Mouse (Mus musculus): ENCODE measurements at regions not wholly inside any gene's neighbourhood (a gene's known extent, or its start where the extent isn't known, plus 50 kb on each side); places are given as distances from the start of the nearest gene placed in this dataset.

DNA sequence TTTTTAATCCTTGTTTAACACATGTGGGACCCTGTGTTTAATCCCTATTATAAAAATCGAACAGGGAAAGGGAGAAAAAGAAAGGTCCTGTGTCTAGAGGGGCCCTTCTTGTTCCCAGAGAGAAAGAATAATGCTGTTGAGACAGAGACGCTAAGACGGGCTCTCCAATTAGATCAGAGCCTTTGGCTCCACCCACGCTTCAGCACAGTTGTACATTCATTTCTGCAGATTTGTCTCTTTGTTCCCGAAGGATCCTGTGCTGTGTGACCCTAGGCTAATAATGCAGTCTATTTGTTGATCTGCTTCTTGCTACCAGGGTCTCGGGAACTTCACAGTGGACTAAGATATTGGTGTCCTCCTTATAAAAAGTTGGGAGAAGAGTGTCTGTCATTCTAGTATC is 92.0 kb downstream of the Cdc5l start:
- Histone ChIP-seq H3K9me3 (replicated peaks) (no peaks in the 10 kb centered on the region), H3K27ac (replicated peaks) (no peak overlapping the region), H3K27me3 (ENCODE audit: low read depth, poor library complexity, severe bottlenecking) (no peaks in the 10 kb centered on the region), H3K4me3 (no peak overlapping the region), H3K4me1 (peaks cover 6% of the 10 kb centered on the region), H3K36me3 (no peaks in the 10 kb centered on the region)
- no peak for DNase-seq (ENCODE audit: low spot score)
- 69% methylated on average over 6 of the region's 6 CpGs for WGBS

DNA sequence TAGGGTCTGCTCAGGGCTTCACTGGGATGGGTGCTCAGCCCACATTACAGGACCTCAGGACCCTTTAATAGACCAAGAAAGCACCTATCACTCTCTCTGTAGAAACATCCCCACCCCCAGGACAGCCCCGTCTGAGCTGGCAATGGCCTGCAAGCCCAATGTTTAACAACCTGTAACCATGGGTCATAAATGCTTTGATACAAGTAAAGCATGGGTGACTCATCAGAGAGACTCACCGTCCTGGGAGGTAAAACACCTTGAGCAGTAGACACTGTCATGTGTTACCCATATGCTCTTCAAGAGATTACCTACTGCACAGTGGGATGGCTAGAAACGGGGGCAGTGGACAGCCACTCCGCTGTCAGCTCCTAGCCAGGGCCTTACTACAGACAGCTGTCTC is 92.7 kb downstream of the Cdc5l start:
- H3K36me3 ChIP-seq = no peaks in the 10 kb centered on the region
- no peak overlapping the region for H3K4me3 ChIP-seq
- 88% methylated on average over 4 of the region's 4 CpGs for WGBS
- H3K9me3 ChIP-seq (replicated peaks) = no peaks in the 10 kb centered on the region
- no peak overlapping the region for H3K27ac ChIP-seq (replicated peaks)
- no peak for DNase-seq (ENCODE audit: low spot score)
- H3K4me1 ChIP-seq = peaks cover 6% of the 10 kb centered on the region
- no peaks in the 10 kb centered on the region for H3K27me3 ChIP-seq (ENCODE audit: low read depth, poor library complexity, severe bottlenecking)

GRCm38 (mm10) chr17:45339226-45339625 is 94.3 kb downstream of the Cdc5l start:
- WGBS = 73% methylated on average over 11 of the region's 11 CpGs
- H3K4me1 ChIP-seq = peaks cover 6% of the 10 kb centered on the region
- no peak for DNase-seq (ENCODE audit: low spot score)
- H3K9me3 ChIP-seq (replicated peaks) = no peaks in the 10 kb centered on the region
- no peaks in the 10 kb centered on the region for H3K27me3 ChIP-seq (ENCODE audit: low read depth, poor library complexity, severe bottlenecking)
- no peaks in the 10 kb centered on the region for H3K36me3 ChIP-seq
- no peak overlapping the region for H3K4me3 ChIP-seq
- no peak overlapping the region; the same call in 1 of the 2 replicates for H3K27ac ChIP-seq (replicated peaks)

- 85% methylated on average over 4 of the region's 4 CpGs for WGBS
- Histone ChIP-seq H3K27ac (replicated peaks) (no peak overlapping the region), H3K27me3 (ENCODE audit: low read depth, poor library complexity, severe bottlenecking) (no peaks in the 10 kb centered on the region), H3K4me1 (peaks cover 6% of the 10 kb centered on the region), H3K4me3 (no peak overlapping the region), H3K9me3 (replicated peaks) (no peaks in the 10 kb centered on the region), H3K36me3 (no peaks in the 10 kb centered on the region)
- DNase-seq (ENCODE audit: low spot score) = no peak
Measured at GRCm38 (mm10) chr17:45338086-45338485, 95.5 kb downstream of the Cdc5l start.

GRCm38 (mm10) chr17:45335586-45336151 is 97.9 kb downstream of the Cdc5l start:
- Histone ChIP-seq H3K27me3 (ENCODE audit: low read depth, poor library complexity, severe bottlenecking) (no peaks in the 10 kb centered on the region), H3K27ac (replicated peaks) (no peak overlapping the region), H3K9me3 (replicated peaks) (no peaks in the 10 kb centered on the region), H3K4me3 (no peak overlapping the region), H3K36me3 (no peaks in the 10 kb centered on the region), H3K4me1 (no peaks in the 10 kb centered on the region; the same call in 1 of the 2 replicates)
- WGBS = 93% methylated on average over 9 of the region's 9 CpGs
- no peak for DNase-seq (ENCODE audit: low spot score)

DNA sequence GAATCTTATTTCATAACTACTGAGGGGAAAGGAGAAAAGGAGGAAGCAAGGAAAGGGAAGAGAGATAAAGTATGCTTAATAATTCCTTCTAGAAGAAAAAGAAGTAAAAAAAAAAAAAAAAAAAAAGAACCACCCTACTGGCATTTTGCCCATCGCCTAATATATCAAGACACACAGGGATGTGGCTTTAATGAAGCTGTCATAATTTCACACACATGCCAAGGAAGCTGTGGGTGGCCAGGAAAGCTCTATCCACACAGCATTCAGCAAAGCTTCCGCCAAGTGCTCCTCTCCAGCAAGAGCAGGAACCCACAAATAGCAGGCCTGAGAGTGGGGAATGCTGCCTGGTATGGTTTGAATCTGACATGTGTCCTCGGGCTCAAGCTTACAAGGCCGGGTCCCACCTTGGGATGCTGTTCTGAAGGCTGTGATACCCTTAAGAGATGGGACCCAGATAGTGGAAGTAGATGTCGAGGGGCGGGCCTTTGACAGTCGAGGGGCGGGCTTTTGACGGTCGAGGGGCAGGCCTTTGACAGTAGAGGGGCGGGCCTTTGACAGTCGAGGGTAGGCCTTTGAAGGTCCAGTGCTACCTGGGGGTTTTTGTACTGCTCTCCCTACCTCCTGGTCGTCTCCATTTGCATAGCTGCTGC is 98.7 kb downstream of the Cdc5l start:
- Histone ChIP-seq H3K27ac (replicated peaks) (no peak overlapping the region), H3K27me3 (ENCODE audit: low read depth, poor library complexity, severe bottlenecking) (no peaks in the 10 kb centered on the region), H3K9me3 (replicated peaks) (no peaks in the 10 kb centered on the region), H3K4me1 (no peaks in the 10 kb centered on the region; the same call in 1 of the 2 replicates), H3K36me3 (no peaks in the 10 kb centered on the region), H3K4me3 (no peak overlapping the region)
- DNase-seq (ENCODE audit: low spot score) = no peak
- 73% methylated on average over 13 of the region's 13 CpGs for WGBS

- Histone ChIP-seq H3K36me3 (no peaks in the 10 kb centered on the region), H3K4me3 (no peak overlapping the region), H3K4me1 (no peaks in the 10 kb centered on the region), H3K9me3 (replicated peaks) (no peaks in the 10 kb centered on the region), H3K27me3 (ENCODE audit: low read depth, poor library complexity, severe bottlenecking) (no peaks in the 10 kb centered on the region), H3K27ac (replicated peaks) (no peak overlapping the region)
- WGBS = 81% methylated on average over 12 of the region's 12 CpGs
- no peak for DNase-seq (ENCODE audit: low spot score)
Measured at GRCm38 (mm10) chr17:45332321-45332720, 101.2 kb downstream of the Cdc5l start.

DNA sequence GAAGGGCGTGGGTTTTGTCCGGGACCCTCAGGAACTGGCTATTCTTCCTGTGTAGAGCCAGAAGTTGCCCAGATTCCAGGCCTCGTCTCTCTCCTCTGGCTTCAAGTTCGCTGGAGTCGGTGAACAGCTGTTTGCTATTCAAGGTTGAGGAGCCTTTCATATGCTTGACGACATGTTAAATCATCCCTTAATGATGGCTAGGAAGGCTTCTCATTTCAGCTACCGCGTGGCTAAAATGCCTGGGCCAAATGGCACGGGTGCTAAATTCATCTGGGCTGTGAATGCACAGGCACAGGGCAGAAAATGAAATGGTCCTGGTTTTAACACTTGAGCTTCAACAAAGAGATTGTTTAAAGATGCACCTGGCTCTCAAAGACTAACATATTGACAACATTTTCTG is 104.3 kb downstream of the Cdc5l start:
- H3K9me3 ChIP-seq (replicated peaks) = no peaks in the 10 kb centered on the region
- DNase-seq (ENCODE audit: low spot score) = no peak
- H3K4me1 ChIP-seq = peaks cover 2% of the 10 kb centered on the region; the same call in 1 of the 2 replicates
- H3K27me3 ChIP-seq (ENCODE audit: low read depth, poor library complexity, severe bottlenecking) = no peaks in the 10 kb centered on the region
- H3K27ac ChIP-seq (replicated peaks) = no peak overlapping the region
- 89% methylated on average over 9 of the region's 9 CpGs for WGBS
- no peak overlapping the region for H3K4me3 ChIP-seq
- H3K36me3 ChIP-seq = no peaks in the 10 kb centered on the region

DNA sequence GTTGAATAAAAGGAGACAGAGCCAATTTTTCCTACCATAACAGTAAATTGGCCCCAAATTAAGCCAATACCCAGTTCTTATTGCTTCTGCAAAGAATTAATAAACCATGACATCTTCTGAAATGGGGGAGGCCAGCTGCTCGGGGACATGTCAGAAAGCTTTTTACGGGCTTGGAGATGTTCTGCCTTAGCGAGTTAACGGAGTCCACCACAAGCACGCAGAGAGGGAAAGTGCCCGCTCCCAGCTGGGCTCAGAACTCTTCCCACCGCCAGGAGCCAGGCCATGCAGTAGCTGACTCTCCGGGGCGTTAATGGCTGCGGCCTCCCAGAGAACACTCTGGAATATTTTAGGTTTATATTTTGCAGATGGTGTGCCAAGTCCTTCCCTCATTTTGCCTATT is 106.8 kb downstream of the Cdc5l start:
- WGBS = 80% methylated on average over 10 of the region's 10 CpGs
- Histone ChIP-seq H3K4me3 (no peak overlapping the region), H3K36me3 (no peaks in the 10 kb centered on the region), H3K4me1 (peaks cover 7% of the 10 kb centered on the region; the same call in 1 of the 2 replicates), H3K27me3 (ENCODE audit: low read depth, poor library complexity, severe bottlenecking) (no peaks in the 10 kb centered on the region), H3K9me3 (replicated peaks) (no peaks in the 10 kb centered on the region), H3K27ac (replicated peaks) (no peak overlapping the region)
- no peak for DNase-seq (ENCODE audit: low spot score)

GRCm38 (mm10) chr17:45326173-45326572 is 107.4 kb downstream of the Cdc5l start:
- H3K36me3 ChIP-seq = no peaks in the 10 kb centered on the region
- H3K4me1 ChIP-seq = peaks cover 13% of the 10 kb centered on the region; the same call in 1 of the 2 replicates
- DNase-seq (ENCODE audit: low spot score) = no peak
- 88% methylated on average over 7 of the region's 7 CpGs for WGBS
- no peak overlapping the region for H3K4me3 ChIP-seq
- no peaks in the 10 kb centered on the region for H3K27me3 ChIP-seq (ENCODE audit: low read depth, poor library complexity, severe bottlenecking)
- no peak overlapping the region for H3K27ac ChIP-seq (replicated peaks)
- no peaks in the 10 kb centered on the region for H3K9me3 ChIP-seq (replicated peaks)

- H3K4me3 ChIP-seq = no peak overlapping the region
- 70% methylated on average over 8 of the region's 8 CpGs for WGBS
- H3K9me3 ChIP-seq (replicated peaks) = no peaks in the 10 kb centered on the region
- peaks cover 33% of the 10 kb centered on the region for H3K4me1 ChIP-seq
- no peak overlapping the region for H3K27ac ChIP-seq (replicated peaks)
- H3K36me3 ChIP-seq = no peaks in the 10 kb centered on the region
- H3K27me3 ChIP-seq (ENCODE audit: low read depth, poor library complexity, severe bottlenecking) = no peaks in the 10 kb centered on the region
- no peak for DNase-seq (ENCODE audit: low spot score)
Measured at GRCm38 (mm10) chr17:45322842-45323241, 110.7 kb downstream of the Cdc5l start.

- Histone ChIP-seq H3K4me3 (no peak overlapping the region), H3K4me1 (peaks cover 31% of the 10 kb centered on the region), H3K36me3 (no peaks in the 10 kb centered on the region), H3K9me3 (replicated peaks) (no peaks in the 10 kb centered on the region), H3K27me3 (ENCODE audit: low read depth, poor library complexity, severe bottlenecking) (no peaks in the 10 kb centered on the region), H3K27ac (replicated peaks) (no peak overlapping the region)
- DNase-seq (ENCODE audit: low spot score) = no peak
- WGBS = 74% methylated on average over 7 of the region's 7 CpGs
Measured at GRCm38 (mm10) chr17:45320074-45320473, 113.5 kb downstream of the Cdc5l start.

DNA sequence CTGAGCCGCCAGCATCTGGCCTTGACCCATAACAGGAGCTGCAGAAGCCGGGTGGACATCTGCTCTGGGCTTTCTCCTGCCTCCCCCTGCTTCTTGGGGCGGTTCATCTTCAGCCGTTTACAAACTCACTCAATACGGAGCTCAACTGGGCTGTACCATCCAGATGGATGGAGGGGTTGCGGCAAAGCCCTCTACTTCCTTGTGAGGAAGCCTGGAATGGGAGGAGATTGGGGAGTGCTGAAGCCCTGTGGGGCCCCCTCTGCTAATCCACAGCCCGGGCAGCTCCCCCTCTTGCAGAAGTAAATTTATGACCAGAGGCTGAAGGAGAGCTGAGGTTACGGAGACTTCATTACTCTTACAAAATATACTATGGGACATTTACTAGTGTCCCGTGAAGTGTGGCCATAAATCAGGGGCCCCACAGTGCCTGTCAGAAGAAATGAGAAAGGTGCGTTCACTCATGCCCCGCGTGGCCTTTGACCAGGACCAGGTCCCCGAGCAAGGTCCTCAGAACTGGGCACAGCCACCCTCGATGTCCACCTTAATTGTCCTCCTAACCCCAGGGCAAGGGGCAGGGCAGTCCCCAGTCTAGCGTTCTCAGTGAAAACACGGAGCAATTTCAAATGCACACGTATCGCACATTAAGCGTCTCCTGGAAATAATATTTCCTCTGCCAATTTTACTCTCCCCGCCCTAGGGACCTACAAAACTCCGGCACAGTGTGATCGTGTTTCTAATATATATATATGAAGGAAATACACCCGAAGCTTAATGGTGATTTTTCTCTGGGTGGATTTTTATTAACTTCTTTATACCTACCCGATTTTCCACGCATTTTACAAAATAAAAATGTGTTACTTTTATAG is 115.1 kb downstream of the Cdc5l start:
- H3K9me3 ChIP-seq (replicated peaks) = no peaks in the 10 kb centered on the region
- WGBS = 86% methylated on average over 25 of the region's 25 CpGs
- peaks cover 31% of the 10 kb centered on the region for H3K4me1 ChIP-seq
- no peak overlapping the region for H3K4me3 ChIP-seq
- H3K27ac ChIP-seq (replicated peaks) = no peak overlapping the region
- H3K36me3 ChIP-seq = no peaks in the 10 kb centered on the region
- no peaks in the 10 kb centered on the region for H3K27me3 ChIP-seq (ENCODE audit: low read depth, poor library complexity, severe bottlenecking)
- DNase-seq (ENCODE audit: low spot score) = no peak

Measured in midbrain, embryonic 10.5 days (tissue).